Mouse (Mus musculus) frontal cortex, adult (tissue): ENCODE data around the gene Gm14434.
"Not testable (repeated sequence)": the region's sequence is repeated elsewhere in the genome, so short reads cannot be mapped to it uniquely, and the experiment has no call there.

Source experiments
- ATAC-seq: cut with Nextera tagmentation; 2 replicates; pipeline ENCODE4 v1.9.2; 2017; ENCODE audit warnings: mild to moderate bottlenecking, moderate library complexity, mixed read lengths; ENCODE audit not compliant: low TSS enrichment

The Gm14434 gene

DNA sequence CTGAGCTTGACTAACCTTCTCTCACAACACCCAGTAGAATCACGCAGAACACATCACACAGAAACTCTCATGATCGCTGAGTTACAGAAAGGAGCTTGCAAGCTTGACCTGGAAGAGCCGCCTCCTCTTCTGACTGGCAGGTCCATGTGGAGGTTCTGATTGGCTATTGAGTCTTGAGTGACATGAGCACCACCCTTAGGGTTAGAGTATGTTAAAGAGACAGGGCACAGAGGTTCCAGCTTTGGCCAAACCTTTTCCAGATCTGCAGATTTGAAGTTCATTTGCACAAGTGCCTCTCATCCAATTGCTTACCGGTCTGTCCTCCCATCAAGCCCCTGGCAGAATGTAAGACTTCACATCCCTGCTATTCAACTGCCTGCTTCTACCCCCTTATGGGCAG, at the start of gene Gm14434:
Gene Gm14434, minus strand, starts transcription at position 101 of the 400 bp plus-strand sequence.
- not testable (repeated sequence) for ATAC-seq

DNA sequence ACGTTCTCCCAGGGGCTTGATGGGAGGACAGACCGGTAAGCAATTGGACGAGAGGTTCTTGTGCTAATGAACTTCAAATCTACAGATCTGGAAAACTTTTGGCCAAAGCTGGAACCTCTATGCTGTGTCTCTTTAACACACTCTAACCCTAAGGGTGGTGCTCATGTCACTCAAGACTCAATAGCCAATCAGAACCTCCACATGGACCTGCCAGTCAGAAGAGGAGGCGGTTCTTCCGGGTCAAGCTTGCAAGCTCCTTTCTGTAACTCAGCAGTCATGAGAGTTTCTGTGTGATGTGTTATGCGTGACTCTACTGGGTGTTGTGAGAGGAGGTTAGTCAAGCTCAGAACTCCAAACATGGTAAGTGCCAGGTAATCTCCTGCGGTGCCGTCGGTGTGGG, 34.2 kb upstream of the Gm14434 start, which contains the start of gene Zfp967:
Gene Zfp967, plus strand, starts transcription at position 301 of the 400 bp plus-strand sequence.
- not testable (repeated sequence) for ATAC-seq

DNA sequence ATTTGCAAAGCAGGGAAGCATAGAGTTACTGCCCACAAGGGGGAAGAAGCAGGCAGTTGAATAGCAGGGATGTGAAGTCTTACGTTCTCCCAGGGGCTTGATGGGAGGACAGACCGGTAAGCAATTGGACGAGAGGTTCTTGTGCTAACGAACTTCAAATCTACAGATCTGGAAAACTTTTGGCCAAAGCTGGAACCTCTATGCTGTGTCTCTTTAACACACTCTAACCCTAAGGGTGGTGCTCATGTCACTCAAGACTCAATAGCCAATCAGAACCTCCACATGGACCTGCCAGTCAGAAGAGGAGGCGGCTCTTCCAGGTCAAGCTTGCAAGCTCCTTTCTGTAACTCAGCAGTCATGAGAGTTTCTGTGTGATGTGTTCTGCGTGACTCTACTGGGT, 63.3 kb downstream of the Gm14434 start, which contains the start of gene Gm14435:
Gene Gm14435, plus strand, starts transcription at position 301 of the 400 bp plus-strand sequence.
- ATAC-seq, result not testable (repeated sequence)
